Mouse (Mus musculus): Measurements from ENCODE around the gene Gstm3. TPM values are rescaled to one million over a fixed set of nuclear protein-coding genes. Genes with fewer than 3 reads are reported as not detected.

Gene Gstm3
- polyA plus RNA-seq, 1 experiment, result 0.03 TPM

- no peak for TF ChIP-seq GATA1 (IDR thresholded peaks at IDR 0.05; ENCODE audit: low read length)
- TF ChIP-seq TAL1 (IDR thresholded peaks at IDR 0.05; ENCODE audit: low read length), result no peak
- H3K9me3 ChIP-seq (ENCODE audit: control insufficient read depth, low read length), result no peaks in the 10 kb centered on the region
- H3K27me3 ChIP-seq (ENCODE audit: control insufficient read depth), result no peaks in the 10 kb centered on the region; the same call in 1 of the 2 replicates
- H3K36me3 ChIP-seq (ENCODE audit: control insufficient read depth), result no peaks in the 10 kb centered on the region
- H3K4me1 ChIP-seq (ENCODE audit: control insufficient read depth), result no peaks in the 10 kb centered on the region
- no peak overlapping the region for H3K4me3 ChIP-seq (replicated peaks)
These were observed 48.7 kb downstream of the Gstm3 start for GRCm38 (mm10) chr3:107920348-107920747.

GRCm38 (mm10) chr3:107917783-107918408, 51.2 kb downstream of the Gstm3 start:
- H3K27me3 ChIP-seq (ENCODE audit: control insufficient read depth), result no peaks in the 10 kb centered on the region; the same call in 1 of the 2 replicates
- H3K36me3 ChIP-seq (ENCODE audit: control insufficient read depth), result no peaks in the 10 kb centered on the region
- no peak overlapping the region for H3K4me3 ChIP-seq (replicated peaks)
- H3K9me3 ChIP-seq (ENCODE audit: control insufficient read depth, low read length), result no peaks in the 10 kb centered on the region
- TF ChIP-seq TAL1 (IDR thresholded peaks at IDR 0.05; ENCODE audit: low read length) (no peak), GATA1 (IDR thresholded peaks at IDR 0.05; ENCODE audit: low read length) (no peak)
- no peaks in the 10 kb centered on the region for H3K4me1 ChIP-seq (ENCODE audit: control insufficient read depth)

GRCm38 (mm10) chr3:107917097-107917496, 52.0 kb downstream of the Gstm3 start:
- TF ChIP-seq TAL1 (IDR thresholded peaks at IDR 0.05; ENCODE audit: low read length), result no peak
- TF ChIP-seq GATA1 (IDR thresholded peaks at IDR 0.05; ENCODE audit: low read length), result no peak
- Histone ChIP-seq H3K4me1 (ENCODE audit: control insufficient read depth) (peaks cover 5% of the 10 kb centered on the region), H3K4me3 (replicated peaks) (no peak overlapping the region), H3K36me3 (ENCODE audit: control insufficient read depth) (no peaks in the 10 kb centered on the region), H3K27me3 (ENCODE audit: control insufficient read depth) (no peaks in the 10 kb centered on the region), H3K9me3 (ENCODE audit: control insufficient read depth, low read length) (no peaks in the 10 kb centered on the region)

- Histone ChIP-seq H3K27me3 (ENCODE audit: control insufficient read depth) (no peaks in the 10 kb centered on the region), H3K4me1 (ENCODE audit: control insufficient read depth) (peaks cover 7% of the 10 kb centered on the region), H3K4me3 (replicated peaks) (no peak overlapping the region), H3K9me3 (ENCODE audit: control insufficient read depth, low read length) (no peaks in the 10 kb centered on the region), H3K36me3 (ENCODE audit: control insufficient read depth) (no peaks in the 10 kb centered on the region)
- TF ChIP-seq TAL1 (IDR thresholded peaks at IDR 0.05; ENCODE audit: low read length) (no peak), GATA1 (IDR thresholded peaks at IDR 0.05; ENCODE audit: low read length) (no peak)
These were observed 52.4 kb downstream of the Gstm3 start for GRCm38 (mm10) chr3:107916674-107917073.

Other genes with a start within 250 kb of the Gstm3 start
- gene Csf1, start 208.8 kb downstream of the Gstm3 start, polyA plus RNA-seq (2012), result 0.02 and 0.13 TPM in 2 replicates
- gene Eps8l3, start 92.1 kb downstream of the Gstm3 start, polyA plus RNA-seq (2012), result not detected in 2 replicates
- 4.8 and 5.3 TPM in 2 replicates for gene Gstm5, start 73.5 kb downstream of the Gstm3 start, polyA plus RNA-seq (2012)
- gene Gstm7, start 37.5 kb downstream of the Gstm3 start, polyA plus RNA-seq (2012), result not detected in 2 replicates
- gene Gstm6, start 25.5 kb downstream of the Gstm3 start, polyA plus RNA-seq (2012), result not detected in 2 replicates
- not detected in 2 replicates for gene Gstm2, start 17.2 kb upstream of the Gstm3 start, polyA plus RNA-seq (2012)
- 3.7 and 4.9 TPM in 2 replicates for gene Gstm1, start 48.7 kb upstream of the Gstm3 start, polyA plus RNA-seq (2012)
- 0.02 and 0.07 TPM in 2 replicates for gene Gstm4, start 75.6 kb upstream of the Gstm3 start, polyA plus RNA-seq (2012)
- gene Ampd2, start 117.4 kb upstream of the Gstm3 start, polyA plus RNA-seq (2012), result 10.5 and 12.6 TPM in 2 replicates
- 0.03 TPM in 1 of 2 replicates, not detected in the other for gene Gnat2, start 123.5 kb upstream of the Gstm3 start, polyA plus RNA-seq (2012)
- gene Gnai3, start 176.9 kb upstream of the Gstm3 start, polyA plus RNA-seq (2012), result 0.19 and 0.27 TPM in 2 replicates
- gene Gpr61, start 185.6 kb upstream of the Gstm3 start, polyA plus RNA-seq (2012), result not detected in 2 replicates
- gene Amigo1, start 217.1 kb upstream of the Gstm3 start, polyA plus RNA-seq (2012), result 0.01 TPM in 1 of 2 replicates, not detected in the other
- 0.33 and 0.34 TPM in 2 replicates for gene Cyb561d1, start 231.9 kb upstream of the Gstm3 start, polyA plus RNA-seq (2012)
- 0.55 and 0.90 TPM in 2 replicates for gene Atxn7l2, start 241.7 kb upstream of the Gstm3 start, polyA plus RNA-seq (2012)

All from erythroblast, embryonic 14.5 days (primary cell).